Mouse (Mus musculus): ENCODE data around the gene Ambn. TPM values are rescaled to one million over a fixed set of nuclear protein-coding genes. Genes with fewer than 3 reads are reported as not detected.
"Not testable (repeated sequence)": the region's sequence is repeated elsewhere in the genome, so short reads cannot be mapped to it uniquely, and the experiment has no call there.

Ambn gene
- not detected for total RNA-seq (2021)
- long read RNA-seq, experiment 1, result 0 reads
- long read RNA-seq, experiment 2, result 0 reads

DNA sequence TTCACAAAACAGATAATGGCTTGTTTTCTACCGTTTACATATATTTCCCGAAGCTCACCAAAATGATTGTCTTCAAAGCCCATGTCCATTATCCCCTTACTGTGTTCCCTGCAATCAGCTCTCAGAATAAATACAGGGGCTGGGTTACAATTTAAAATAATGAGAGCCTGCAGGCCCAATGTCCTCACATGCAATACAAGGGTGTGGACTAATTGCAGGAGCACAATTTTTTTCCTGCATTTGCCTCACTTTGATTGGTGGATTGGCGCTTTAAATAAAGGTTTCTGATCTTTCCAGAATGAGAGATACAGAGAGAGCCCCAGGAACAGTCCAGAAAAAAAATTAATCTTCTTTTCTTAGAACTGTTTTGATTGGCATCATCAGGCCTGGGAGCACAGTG lies at the start of gene Ambn:
Gene Ambn, plus strand, starts transcription at position 301 of the 400 bp plus-strand sequence.
- DNase-seq, result no peak

DNA sequence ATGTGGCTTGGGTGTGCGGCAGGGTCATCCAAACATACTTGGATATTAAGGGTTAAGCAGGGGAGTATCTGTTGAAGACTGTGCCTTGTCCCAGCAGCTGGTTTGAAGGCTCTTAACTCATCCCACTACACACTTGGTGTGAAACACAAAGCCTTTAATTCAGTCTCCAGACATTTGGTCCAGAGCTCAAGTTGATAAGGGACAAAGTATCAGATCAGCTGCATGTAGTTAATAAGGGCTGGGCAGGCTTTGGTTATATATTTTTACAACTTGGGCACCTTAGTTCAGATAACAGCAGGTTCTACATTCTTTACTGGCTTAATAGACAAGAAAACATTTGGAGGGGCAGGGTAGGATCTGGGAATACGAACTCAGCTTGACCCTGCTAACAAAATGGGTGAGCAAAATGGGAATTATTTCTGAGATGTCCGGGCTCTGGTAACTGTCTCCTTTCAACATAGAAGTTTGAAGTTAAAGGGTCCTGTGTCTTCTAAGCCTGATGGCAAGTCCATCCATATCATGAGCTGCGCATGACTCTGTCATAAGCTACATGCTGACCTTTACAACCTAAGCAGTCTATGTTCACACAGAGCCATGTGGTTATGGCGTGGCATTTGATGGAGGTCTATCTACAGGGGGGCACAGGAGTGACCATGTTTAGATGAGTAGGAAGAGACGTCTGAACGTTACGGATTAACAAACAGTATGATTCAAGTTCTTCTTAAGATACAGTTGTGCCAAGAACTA lies 35.3 kb upstream of the Ambn start:
- no peak for DNase-seq

DNA sequence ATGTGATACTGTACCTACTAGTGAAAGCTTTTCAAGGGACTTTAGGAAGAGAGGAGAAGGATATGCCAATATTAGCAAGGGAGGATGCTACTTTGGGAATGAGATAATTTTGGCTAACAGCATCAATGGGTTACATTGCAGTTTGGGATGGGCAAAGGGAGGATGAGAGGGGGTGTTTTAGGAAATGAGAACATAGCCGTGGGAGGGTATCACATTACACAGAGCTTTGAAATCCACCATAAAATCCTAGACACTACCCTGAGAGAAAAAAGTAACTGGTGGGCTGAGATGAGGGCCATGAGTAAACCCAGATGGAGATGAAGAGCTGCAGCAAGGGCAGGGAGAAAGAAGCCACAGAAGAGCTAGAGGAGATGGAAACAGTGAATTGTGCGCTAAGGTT lies 30.9 kb upstream of the Ambn start:
- not testable (repeated sequence) for DNase-seq

DNA sequence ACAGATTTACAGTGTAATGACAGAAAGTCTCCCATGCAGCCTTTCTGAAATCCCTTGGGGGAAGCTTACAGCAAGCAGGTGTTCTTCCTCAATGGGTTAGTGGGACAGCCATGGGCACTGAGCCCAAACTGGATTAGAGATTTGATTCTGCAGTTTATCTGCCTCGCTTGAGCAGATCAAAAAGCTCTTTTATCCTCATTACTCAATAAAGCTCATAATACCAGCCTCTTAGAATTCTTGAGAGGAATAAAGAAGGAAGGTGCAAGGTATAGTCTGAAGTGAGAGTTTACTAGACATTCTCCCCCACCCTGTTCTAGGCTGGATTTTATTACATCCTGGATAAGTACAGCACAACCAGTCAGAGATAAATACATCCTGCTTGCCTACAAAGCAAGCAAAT lies 29.0 kb upstream of the Ambn start:
- no peak for DNase-seq

DNA sequence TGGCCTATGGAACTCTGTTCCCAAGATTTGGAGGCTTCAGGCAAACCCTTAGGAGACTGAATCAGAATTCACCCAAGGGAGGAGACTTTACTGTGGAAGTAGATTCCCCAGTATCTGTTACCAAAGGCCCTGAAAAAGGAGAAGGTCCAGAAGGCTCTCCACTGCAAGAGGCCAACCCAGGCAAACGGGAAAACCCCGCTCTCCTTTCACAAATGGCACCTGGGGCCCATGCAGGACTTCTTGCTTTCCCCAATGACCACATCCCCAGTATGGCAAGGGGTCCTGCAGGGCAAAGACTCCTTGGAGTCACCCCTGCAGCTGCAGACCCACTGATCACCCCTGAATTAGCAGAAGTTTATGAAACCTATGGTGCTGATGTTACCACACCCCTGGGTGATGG lies 11.7 kb downstream of the Ambn start:
- no peak for DNase-seq

DNA sequence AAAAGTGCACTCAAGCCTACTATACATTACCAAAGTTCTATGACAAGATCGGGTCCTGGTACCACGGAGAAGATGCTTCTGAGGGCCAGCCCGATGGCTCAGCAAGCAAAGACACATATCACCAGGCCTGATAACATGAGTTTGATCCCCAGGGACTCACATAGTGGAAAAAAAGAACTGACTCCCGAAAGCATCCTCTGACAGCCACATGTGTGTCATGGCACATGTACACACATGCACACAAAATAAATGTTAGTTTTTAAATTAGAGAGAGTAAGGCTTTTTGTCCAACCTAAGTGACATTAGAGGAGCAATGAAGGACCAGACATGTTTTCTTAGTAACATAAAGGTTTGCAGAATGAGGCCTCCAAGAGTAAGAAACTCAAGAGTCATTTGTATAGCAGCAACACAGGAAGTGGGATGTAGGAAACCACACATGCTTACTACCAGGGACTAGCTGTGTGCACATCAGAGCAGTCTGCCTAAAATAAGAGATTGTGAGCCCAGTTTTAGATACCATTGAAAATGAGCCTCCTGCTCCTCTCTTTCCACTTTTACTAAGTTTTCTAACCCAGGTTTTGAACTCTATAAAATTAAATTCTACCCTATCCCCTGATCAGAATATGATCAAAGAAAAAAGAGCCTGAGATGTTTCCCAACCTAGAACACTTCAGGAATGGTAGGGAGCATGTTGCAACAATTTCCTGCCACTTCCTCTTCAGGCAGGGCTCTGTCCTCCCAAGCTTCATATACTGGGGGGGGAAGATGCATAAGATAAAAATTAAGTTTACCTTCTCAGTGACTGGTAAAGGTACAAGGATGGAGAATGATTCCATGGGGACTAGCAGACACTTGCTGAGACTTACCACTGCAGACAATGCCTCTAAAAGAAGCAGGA lies 13.3 kb downstream of the Ambn start:
- no peak for DNase-seq

DNA sequence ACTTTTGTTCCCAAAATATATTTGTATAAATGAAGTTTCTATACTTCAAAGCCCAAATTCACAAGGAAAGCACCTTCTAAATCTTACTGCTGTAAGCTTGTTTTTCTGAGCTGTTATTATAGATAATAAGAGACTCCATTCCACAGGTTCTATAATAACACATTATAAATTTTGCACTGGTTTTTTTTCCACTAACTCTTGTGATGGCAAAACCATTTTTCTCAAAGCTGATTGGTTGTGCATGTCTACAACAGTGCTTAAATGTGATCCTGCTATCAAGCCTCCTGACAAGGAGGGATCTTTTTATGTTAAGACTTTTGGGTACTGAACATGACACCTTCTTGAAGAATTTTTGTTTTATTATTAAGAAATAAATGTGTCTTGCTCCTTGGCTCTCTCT lies 31.9 kb downstream of the Ambn start, which contains the start of gene Enam:
Gene Enam, plus strand, starts transcription at position 301 of the 400 bp plus-strand sequence.
- no peak for DNase-seq

DNA sequence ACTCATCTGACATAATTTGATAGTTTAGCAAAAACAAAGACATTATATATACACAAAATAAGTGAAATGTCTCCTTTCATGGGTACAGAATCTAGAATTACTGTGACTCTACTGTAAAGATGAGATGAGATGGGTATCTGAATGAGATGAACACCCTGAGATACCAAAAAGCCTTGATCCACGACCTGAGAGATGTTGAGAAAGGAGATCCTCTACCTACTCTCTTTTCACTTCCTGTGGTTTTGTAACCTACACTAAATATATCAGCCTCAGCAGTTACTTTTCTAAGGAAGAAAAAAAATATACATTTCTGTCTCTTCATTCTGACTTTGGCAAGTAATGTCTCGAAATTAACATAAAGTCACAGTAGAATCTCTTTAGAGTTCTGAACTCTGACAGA lies 33.2 kb downstream of the Ambn start:
- DNase-seq, result no peak

DNA sequence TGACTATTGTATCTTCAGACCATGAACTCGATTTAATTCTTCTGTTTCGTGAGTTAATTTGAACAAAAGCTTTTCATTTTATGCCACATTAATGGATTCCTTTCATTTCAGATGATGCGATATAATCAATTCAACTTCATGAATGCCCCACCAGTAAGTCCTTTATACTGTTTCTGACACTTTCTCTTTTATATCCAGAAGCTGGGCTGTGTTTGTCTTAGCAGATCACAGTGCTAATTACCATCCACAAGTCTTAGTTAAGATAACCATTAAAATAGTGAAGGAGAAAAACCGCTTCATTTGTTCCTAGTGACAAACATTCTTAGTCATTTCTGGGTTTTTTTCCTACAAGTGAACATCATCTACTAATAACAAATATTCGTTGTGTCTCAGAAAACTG lies 35.3 kb downstream of the Ambn start:
- DNase-seq, result no peak

DNA sequence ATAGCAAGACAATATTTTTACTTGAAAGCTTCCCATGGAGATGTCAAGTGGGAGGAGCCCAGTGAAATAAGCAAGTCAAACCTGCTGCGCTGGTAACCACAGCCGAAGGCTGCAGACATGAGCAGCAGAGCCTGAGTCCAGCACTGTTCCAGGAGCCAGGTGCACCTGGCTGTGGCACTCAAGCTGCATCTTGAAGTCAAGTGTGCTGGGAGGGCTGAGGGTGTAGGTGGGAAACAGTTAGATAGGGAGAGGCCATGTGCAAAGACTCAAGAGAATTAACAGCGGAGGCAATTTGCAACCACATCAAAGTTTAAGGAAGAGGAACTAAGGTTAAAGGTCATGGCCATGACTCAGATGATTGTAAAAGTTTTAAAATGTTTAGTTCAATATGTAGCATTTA lies 44.0 kb downstream of the Ambn start:
- DNase-seq, result no peak

DNA sequence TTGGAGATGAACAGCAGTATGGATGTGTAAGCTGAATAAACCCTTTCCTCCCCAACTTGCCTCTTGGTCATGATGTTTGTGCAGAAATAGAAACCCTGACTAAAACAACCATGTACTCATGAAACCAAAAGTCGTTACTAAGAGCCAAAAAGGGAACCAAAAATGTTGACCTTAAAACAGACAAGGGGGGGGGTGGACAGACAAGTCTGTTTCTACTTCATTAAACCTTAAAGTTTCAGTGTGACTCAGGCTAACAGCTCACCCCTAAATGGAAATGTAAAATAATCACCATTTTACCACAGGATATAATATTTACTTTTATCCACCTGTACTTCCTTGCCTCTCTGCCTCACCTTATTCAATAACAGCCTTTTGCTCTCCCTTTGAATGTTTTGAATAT lies 52.8 kb downstream of the Ambn start:
- DNase-seq, result no peak

DNA sequence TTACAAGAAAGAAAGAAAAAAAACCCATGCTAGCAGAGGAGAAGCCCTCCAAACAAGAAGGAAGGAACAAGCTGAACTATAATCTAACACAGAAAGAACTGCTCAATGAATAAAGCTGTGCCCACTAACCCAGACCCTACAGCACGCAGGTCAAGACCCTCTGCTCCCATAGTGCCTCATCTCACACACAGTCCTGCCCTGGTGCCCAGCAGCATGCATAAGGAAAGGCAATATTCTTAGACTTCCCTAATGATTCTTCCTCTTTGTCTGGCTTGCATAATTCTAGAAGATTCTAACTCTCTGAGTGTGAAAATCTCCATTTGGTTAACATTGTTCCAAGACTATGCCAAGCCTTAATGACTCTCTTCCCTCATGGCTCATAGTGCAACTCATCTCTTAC lies 53.2 kb downstream of the Ambn start:
- no peak for DNase-seq

Other genes starting within 250 kb of the Ambn start
- gene Gm7714, start 187.1 kb upstream of the Ambn start, total RNA-seq (2021), result not detected
- not detected for gene Prol1, start 138.7 kb upstream of the Ambn start, total RNA-seq (2021)
- gene Amtn, start 79.9 kb upstream of the Ambn start, total RNA-seq (2021), result not detected
- not detected for gene Enam, start 32.0 kb downstream of the Ambn start, total RNA-seq (2021)
- gene Jchain, start 71.9 kb downstream of the Ambn start, total RNA-seq (2021), result 1 to 10 TPM in 1 of 2 experiments, under 1 TPM in 1; 0.75 to 1.4 TPM
- gene Utp3, start 98.5 kb downstream of the Ambn start, total RNA-seq (2021), result 10 to 100 TPM; 30.5 to 31.9 TPM
- gene Rufy3, start 109.0 kb downstream of the Ambn start, total RNA-seq (2021), result 10 to 100 TPM; 20.7 to 32.5 TPM
- 100 to 1,000 TPM; 144 to 156 TPM for gene Grsf1, start 220.2 kb downstream of the Ambn start, total RNA-seq (2021)

Measured in adrenal gland, postnatal 10 days (tissue).